ENCODE assay signal across 9 mouse cellular contexts in genomic region chr2:129674935-129675634, GRCm38 (mm10). TPM values are rescaled to one million over a fixed set of nuclear protein-coding genes. Genes with fewer than 3 reads are reported as not detected.
A peak's percentile ranks its signal among the peaks of the same experiment; 100 is the strongest.
DNase-seq lines count a peak whose midpoint lies in the region; ATAC-seq lines count a peak whose summit lies in the region.
"Had no signal": no experiment of that assay in that cellular context is flagged by ENCODE, and none has a peak within 500 bp of the region (broad histone marks: within the 10 kb centered on the region; RNA-seq: fewer than 3 reads in every experiment).

No protein-coding gene starts in this region.

- no peak overlapping the region for H3K9ac ChIP-seq in heart, embryonic 12.5 days
- H3K9ac ChIP-seq in hindbrain, embryonic 16.5 days (ENCODE audit: low read depth, low read length), result no peak overlapping the region
- H3K9ac ChIP-seq in midbrain, embryonic 14.5 days (replicated peaks; ENCODE audit: low read length), result no peak overlapping the region
- H3K9ac ChIP-seq: stomach, embryonic 15.5 days had no signal

- no peak overlapping the region for H3K4me2 ChIP-seq in heart, embryonic 12.5 days
- H3K4me2 ChIP-seq in hindbrain, embryonic 16.5 days (ENCODE audit: low read length), result no peak overlapping the region
- no peak overlapping the region for H3K4me2 ChIP-seq in midbrain, embryonic 14.5 days (ENCODE audit: low read length)
- H3K4me2 ChIP-seq: stomach, embryonic 15.5 days had no signal

- no peak overlapping the region for H3K4me3 ChIP-seq in heart, embryonic 12.5 days
- H3K4me3 ChIP-seq in hindbrain, embryonic 16.5 days (ENCODE audit: low read length), result no peak overlapping the region
- H3K4me3 ChIP-seq in midbrain, embryonic 14.5 days (replicated peaks; ENCODE audit: low read depth, low read length), result no peak overlapping the region
- H3K4me3 ChIP-seq: stomach, embryonic 15.5 days had no signal

- 27% methylated on average over 13 of the region's 13 CpGs for WGBS in heart, embryonic 12.5 days
- WGBS in hindbrain, embryonic 16.5 days, result 24% methylated on average over 13 of the region's 13 CpGs
- 34% methylated on average over 13 of the region's 13 CpGs for WGBS in midbrain, embryonic 14.5 days

- 0 out of 2 replicates have a peak, but pooled peaks cover 3% of the 10 kb centered on the region for H3K9me3 ChIP-seq in heart, embryonic 12.5 days (replicated peaks)
- no peaks in the 10 kb centered on the region for H3K9me3 ChIP-seq in hindbrain, embryonic 16.5 days (ENCODE audit: control insufficient read depth, low read length)
- no peaks in the 10 kb centered on the region for H3K9me3 ChIP-seq in midbrain, embryonic 14.5 days (ENCODE audit: control insufficient read depth, low read length)
- H3K9me3 ChIP-seq: stomach, embryonic 15.5 days had no signal

- peaks cover 18% of the 10 kb centered on the region for H3K27me3 ChIP-seq in heart, embryonic 12.5 days (replicated peaks)
- H3K27me3 ChIP-seq in hindbrain, embryonic 16.5 days (replicated peaks; ENCODE audit: control insufficient read depth, insufficient read depth, low read length), result no peaks in the 10 kb centered on the region; the same call in 1 of the 2 replicates
- H3K27me3 ChIP-seq in midbrain, embryonic 14.5 days (ENCODE audit: control insufficient read depth, insufficient read depth, low read length), result 0 out of 2 replicates have a peak, but pooled peaks cover 3% of the 10 kb centered on the region
- H3K27me3 ChIP-seq: stomach, embryonic 15.5 days had no signal

- H3K27ac ChIP-seq in heart, embryonic 12.5 days (ENCODE audit: poor library complexity, severe bottlenecking), result no peak overlapping the region
- no peak overlapping the region for H3K27ac ChIP-seq in hindbrain, embryonic 16.5 days (ENCODE audit: low read depth, low read length)
- no peak overlapping the region for H3K27ac ChIP-seq in midbrain, embryonic 14.5 days (replicated peaks; ENCODE audit: low read depth, low read length)
- H3K27ac ChIP-seq: stomach, embryonic 15.5 days had no signal

- DNase-seq in heart, adult 18-20 months, result peak; percentile 65 to 90
- DNase-seq in cerebellum, adult 9-10 months, result peak; percentile 83
- DNase-seq in left cerebral cortex, adult 8-10 months (ENCODE audit: low spot score in 2 of 2), result peak; percentile 35 to 83
- DNase-seq in midbrain, embryonic 14.5 days, result peak; percentile 86
- peak; percentile 73 to 91 for DNase-seq in spleen, postnatal 10 days (ENCODE audit: low spot score in 2 of 2)

- no peaks in the 10 kb centered on the region for H3K36me3 ChIP-seq in heart, embryonic 12.5 days
- no peaks in the 10 kb centered on the region for H3K36me3 ChIP-seq in hindbrain, embryonic 16.5 days (ENCODE audit: control insufficient read depth, insufficient read depth, low read length)
- H3K36me3 ChIP-seq in midbrain, embryonic 14.5 days (ENCODE audit: control insufficient read depth, insufficient read depth, low read length), result no peaks in the 10 kb centered on the region
- H3K36me3 ChIP-seq: stomach, embryonic 15.5 days had no signal

- H3K4me1 ChIP-seq in heart, embryonic 12.5 days (replicated peaks), result no peaks in the 10 kb centered on the region
- no peaks in the 10 kb centered on the region for H3K4me1 ChIP-seq in hindbrain, embryonic 16.5 days (ENCODE audit: control insufficient read depth, insufficient read depth, low read depth, low read length)
- H3K4me1 ChIP-seq in midbrain, embryonic 14.5 days (ENCODE audit: control insufficient read depth, insufficient read depth, low read length), result peaks cover 7% of the 10 kb centered on the region
- H3K4me1 ChIP-seq: stomach, embryonic 15.5 days had no signal

- no peak for ATAC-seq in heart, embryonic 12.5 days (ENCODE audit: insufficient number of reproducible peaks, low FRiP score)
- peak; percentile 93 for ATAC-seq in frontal cortex, adult (ENCODE audit: low TSS enrichment)
- peak; percentile 69 for ATAC-seq in hindbrain, embryonic 16.5 days
- peak; percentile 40 for ATAC-seq in midbrain, embryonic 14.5 days (ENCODE audit: low FRiP score, low TSS enrichment)

RNA-seq across cellular contexts. Expression of gene Pdyn, which starts 24.6 kb away (rescaled TPM):
- not detected for total RNA-seq in heart, adult 18-20 months (2021)
- 0.18 and 0.83 TPM in 2 replicates for polyA plus RNA-seq in heart, embryonic 12.5 days (2016; fragmentation: Nextera tagmentation; extraction: Ambion mirVana)
- 20.0 and 22.0 TPM in 2 replicates for polyA plus RNA-seq in hindbrain, embryonic 16.5 days (2015; fragmentation: Nextera tagmentation; extraction: Ambion mirVana)
- 10 to 100 TPM; 45.0 to 64.2 (median 51.7) TPM for total RNA-seq in left cerebral cortex, adult 8-10 months (2022)
- polyA plus RNA-seq in midbrain, embryonic 14.5 days (2014; fragmentation: Nextera tagmentation; extraction: Ambion mirVana), result 7.3 and 8.8 TPM in 2 replicates
